Mouse (Mus musculus) kidney, embryonic 16.5 days (tissue): ENCODE results near the gene Meis1. TPM values are rescaled to one million over a fixed set of nuclear protein-coding genes. Genes with fewer than 3 reads are reported as not detected.

Experiments used
- ATAC-seq: fragments of 200-750 bp; cut with Nextera tagmentation; 2 replicates; pipeline ENCODE4 v1.8.0; 2017; ENCODE audit warnings: moderate TSS enrichment; ENCODE audit not compliant: low FRiP score, low TSS enrichment
- H3K27ac ChIP-seq: fragments of 300-500 bp; sonication (generic); 2 replicates; pipeline ENCODE4 v1.5.1; 2014; ENCODE audit warnings: low read length
- H3K27me3 ChIP-seq: fragments of 300-500 bp; sonication (generic); 2 replicates; pipeline ENCODE4 v1.6.1; 2014; ENCODE audit warnings: low read length, control low read depth, mixed read lengths; ENCODE audit not compliant: insufficient read depth
- H3K36me3 ChIP-seq: fragments of 300-500 bp; sonication (generic); 2 replicates; pipeline ENCODE4 v1.6.1; 2014; ENCODE audit warnings: low read length, control low read depth, mixed read lengths; ENCODE audit not compliant: insufficient read depth
- H3K4me1 ChIP-seq: fragments of 300-500 bp; sonication (generic); 2 replicates; pipeline ENCODE4 v1.6.1; 2014; ENCODE audit warnings: low read length, control low read depth, mixed read lengths; ENCODE audit not compliant: insufficient read depth
- H3K4me2 ChIP-seq: fragments of 300-500 bp; sonication (generic); replicated peaks from 2 replicates; pipeline ENCODE4 v1.6.1; 2014; ENCODE audit warnings: low read depth, low read length
- H3K4me3 ChIP-seq: fragments of 300-500 bp; sonication (generic); 2 replicates; pipeline ENCODE4 v1.5.1; 2014; ENCODE audit warnings: mild to moderate bottlenecking, low read length
- H3K9ac ChIP-seq: fragments of 300-500 bp; sonication (generic); replicated peaks from 2 replicates; pipeline ENCODE4 v1.6.1; 2014; ENCODE audit warnings: low read length
- H3K9me3 ChIP-seq: fragments of 300-500 bp; sonication (generic); 2 replicates; pipeline ENCODE4 v1.6.1; 2016; ENCODE audit warnings: low read length, control low read depth
- WGBS: fragments of 180-500 bp; shearing (Covaris S2); extraction: QIAGEN DNeasy Blood & Tissue Kit; methylation state at CpG from one replicate; pipeline ENCODE4 v1.1.7; 2014; 5-methylcytosine and 5-hydroxymethylcytosine counted together
- polyA plus RNA-seq: library from polyadenylated mRNA; unstranded; fragments of >200 nt; fragmentation: Nextera tagmentation; extraction: Ambion mirVana; gene quantifications from 2 replicates; pipeline ENCODE4 v1.2.1, GENCODE M21; 2015

The Meis1 gene
- polyA plus RNA-seq, 1 experiment from 2014 or later = 124 TPM

DNA sequence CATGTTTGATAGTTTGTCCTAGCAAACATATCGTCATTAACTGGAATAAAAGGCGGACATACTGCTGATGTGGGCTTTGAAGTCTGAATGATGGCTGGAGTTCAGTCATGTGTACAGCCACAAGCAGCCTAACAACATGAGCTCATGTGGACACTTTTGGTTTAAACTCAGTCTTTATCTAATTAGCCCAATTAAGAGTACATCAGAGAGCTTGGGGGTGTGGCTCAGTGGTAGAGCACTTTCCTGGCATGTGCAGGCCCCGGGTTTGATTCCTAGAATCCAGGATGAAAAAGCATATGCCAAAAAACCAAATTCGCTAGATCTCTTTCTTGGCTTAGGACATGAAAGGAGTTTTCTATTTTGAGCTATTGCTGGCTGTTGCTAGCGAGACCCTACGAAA lies 83.9 kb downstream of the Meis1 start:
- H3K9ac ChIP-seq = no peak overlapping the region
- H3K9me3 ChIP-seq = no peaks in the 10 kb centered on the region
- no peaks in the 10 kb centered on the region for H3K27me3 ChIP-seq
- peaks cover 7% of the 10 kb centered on the region; the same call in 1 of the 2 replicates for H3K4me1 ChIP-seq
- 79% methylated on average over 6 of the region's 6 CpGs for WGBS
- H3K36me3 ChIP-seq = 0 out of 2 replicates have a peak, but pooled peaks cover 11% of the 10 kb centered on the region
- no peak for ATAC-seq
- H3K4me3 ChIP-seq = no peak overlapping the region
- no peak overlapping the region for H3K4me2 ChIP-seq
- H3K27ac ChIP-seq = no peak overlapping the region

DNA sequence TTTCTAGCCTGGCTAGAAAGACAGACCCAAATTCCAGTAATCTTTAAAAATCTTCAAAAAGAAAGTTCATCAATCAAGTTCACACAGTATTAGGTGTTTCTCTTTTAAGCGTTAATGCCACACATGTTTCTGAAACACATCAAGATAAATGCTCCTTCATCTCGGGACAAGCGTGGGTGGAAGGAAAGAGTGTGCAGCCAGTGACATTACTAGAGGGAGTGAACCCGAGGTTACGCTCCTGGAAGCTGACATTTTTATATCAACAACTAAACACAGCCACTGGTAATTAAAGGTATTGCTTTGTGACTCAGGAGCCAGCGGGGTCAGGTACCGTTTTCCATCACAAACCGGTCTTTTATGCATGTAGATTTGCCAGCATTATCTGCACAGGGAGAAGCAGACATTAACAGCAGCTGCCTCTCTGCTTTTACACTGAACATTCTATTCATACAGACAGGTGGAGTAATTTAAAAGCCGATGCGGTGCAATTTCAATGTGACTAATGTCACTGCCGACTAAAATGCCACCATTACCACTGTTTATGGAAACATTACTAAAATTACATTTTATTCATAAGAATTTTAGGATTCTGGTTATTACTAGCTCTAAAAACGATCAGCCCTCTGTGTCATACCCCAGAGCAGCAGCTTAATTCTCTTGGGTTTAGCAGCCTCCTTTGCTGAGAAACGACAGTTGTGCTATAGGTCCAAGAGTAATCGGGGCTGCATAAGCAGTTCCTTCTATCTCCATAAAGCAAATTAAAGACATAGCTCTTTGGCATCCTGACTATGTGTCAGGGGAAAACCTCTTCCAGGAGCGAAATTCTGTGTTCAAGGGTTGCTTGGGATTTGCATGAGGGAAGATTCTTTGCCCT lies 87.5 kb downstream of the Meis1 start:
- peaks cover 7% of the 10 kb centered on the region; the same call in 1 of the 2 replicates for H3K4me1 ChIP-seq
- H3K9ac ChIP-seq = no peak overlapping the region
- no peaks in the 10 kb centered on the region for H3K9me3 ChIP-seq
- H3K27me3 ChIP-seq = no peaks in the 10 kb centered on the region
- H3K4me2 ChIP-seq = no peak overlapping the region
- 37% methylated on average over 15 of the region's 15 CpGs for WGBS
- 0 out of 2 replicates have a peak, but pooled peaks cover 5% of the 10 kb centered on the region for H3K36me3 ChIP-seq
- ATAC-seq = no peak
- H3K4me3 ChIP-seq = no peak overlapping the region
- no peak overlapping the region for H3K27ac ChIP-seq

DNA sequence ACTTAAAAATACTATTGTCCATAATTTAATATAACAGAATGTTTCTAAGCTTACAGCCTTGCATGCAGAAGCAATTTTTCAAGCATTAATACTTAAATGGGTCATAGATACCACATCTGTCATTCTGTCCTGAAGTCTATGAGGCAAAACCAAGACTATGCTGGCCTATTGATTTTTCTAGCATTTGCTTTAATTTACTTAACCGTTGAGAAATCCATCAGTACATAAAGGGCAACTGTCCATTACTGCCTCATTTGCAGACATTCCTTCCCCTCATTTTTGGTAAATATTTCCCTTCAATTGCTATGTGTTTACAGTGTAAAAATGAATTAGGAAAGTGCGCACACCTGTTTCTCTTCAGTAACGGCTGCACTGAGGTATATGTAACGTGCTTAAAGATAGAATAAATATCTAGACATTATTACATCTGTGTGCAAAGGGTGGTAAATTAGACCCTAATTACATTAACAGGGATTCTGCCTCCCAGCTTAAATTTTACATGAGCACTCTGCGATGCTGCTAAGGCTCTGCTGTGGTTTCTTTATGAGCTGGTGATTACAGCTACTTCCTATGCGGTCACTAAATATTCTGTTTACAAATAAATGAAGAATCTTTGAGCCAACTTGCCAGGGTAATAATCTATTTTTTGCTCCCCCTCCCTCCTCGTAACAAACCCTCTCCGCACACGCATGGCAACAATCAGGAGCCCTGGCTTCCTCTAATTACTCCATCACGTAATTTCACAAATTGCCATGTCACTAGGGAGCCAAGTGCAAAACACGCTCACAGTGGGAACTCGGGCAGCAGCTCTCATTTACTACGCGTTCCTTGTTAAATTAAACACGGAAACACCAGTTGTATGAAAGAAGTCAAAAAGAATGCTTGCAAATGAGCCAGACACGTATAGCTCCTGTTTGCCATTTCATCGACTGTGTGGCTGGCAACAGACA lies 88.7 kb downstream of the Meis1 start:
- Histone ChIP-seq H3K27ac (no peak overlapping the region), H3K9me3 (no peaks in the 10 kb centered on the region), H3K9ac (no peak overlapping the region), H3K4me1 (peaks cover 7% of the 10 kb centered on the region; the same call in 1 of the 2 replicates), H3K36me3 (0 out of 2 replicates have a peak, but pooled peaks cover 5% of the 10 kb centered on the region), H3K4me2 (no peak overlapping the region), H3K4me3 (no peak overlapping the region), H3K27me3 (no peaks in the 10 kb centered on the region)
- WGBS = 84% methylated on average over 17 of the region's 17 CpGs
- no peak for ATAC-seq

DNA sequence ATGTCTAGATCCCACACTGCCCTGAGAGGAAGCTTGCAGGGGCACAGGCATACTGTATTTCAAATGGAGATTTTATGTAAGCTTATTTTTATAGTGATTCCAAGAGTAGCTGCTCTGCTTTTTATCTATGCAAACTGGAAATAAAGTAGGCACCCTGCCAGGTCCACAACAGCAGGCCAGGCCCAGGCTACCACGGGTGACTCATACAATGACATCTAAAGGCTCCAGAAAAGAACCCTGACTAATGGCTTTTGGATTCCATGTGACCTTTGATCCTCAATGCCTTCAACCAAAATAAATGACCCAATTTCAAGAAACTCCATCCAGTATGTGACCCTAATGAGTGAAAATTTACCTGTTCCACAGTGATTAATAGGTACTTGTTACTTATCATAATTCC lies 91.4 kb downstream of the Meis1 start:
- Histone ChIP-seq H3K9me3 (no peaks in the 10 kb centered on the region), H3K27ac (no peak overlapping the region), H3K27me3 (no peaks in the 10 kb centered on the region), H3K4me2 (no peak overlapping the region), H3K4me1 (peaks cover 7% of the 10 kb centered on the region; the same call in 1 of the 2 replicates), H3K9ac (no peak overlapping the region), H3K4me3 (no peak overlapping the region), H3K36me3 (no peaks in the 10 kb centered on the region)
- WGBS = 4% methylated on average over 1 of the region's 1 CpGs
- no peak for ATAC-seq

DNA sequence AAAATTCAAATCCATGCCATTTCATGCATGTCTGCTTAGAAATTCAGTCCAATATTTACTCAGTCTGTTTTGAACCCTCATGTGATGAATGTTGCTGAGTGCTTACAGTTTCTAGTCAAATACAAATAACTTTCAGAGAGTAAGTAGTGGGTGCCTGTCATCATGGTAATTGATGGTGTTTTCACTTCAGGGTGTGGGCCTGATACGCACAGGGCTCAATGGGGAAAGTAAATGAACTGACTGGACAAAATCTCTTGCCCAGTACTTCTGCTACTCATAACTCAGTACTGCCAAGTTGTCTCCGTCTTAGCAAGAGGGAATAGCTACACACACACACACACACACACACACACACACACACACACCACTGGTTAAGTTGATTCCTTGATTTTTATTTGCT lies 92.0 kb downstream of the Meis1 start:
- Histone ChIP-seq H3K4me1 (peaks cover 7% of the 10 kb centered on the region; the same call in 1 of the 2 replicates), H3K27me3 (no peaks in the 10 kb centered on the region), H3K4me2 (no peak overlapping the region), H3K9ac (no peak overlapping the region), H3K36me3 (no peaks in the 10 kb centered on the region), H3K4me3 (no peak overlapping the region), H3K9me3 (no peaks in the 10 kb centered on the region), H3K27ac (no peak overlapping the region)
- WGBS = 65% methylated on average over 2 of the region's 2 CpGs
- ATAC-seq = no peak

DNA sequence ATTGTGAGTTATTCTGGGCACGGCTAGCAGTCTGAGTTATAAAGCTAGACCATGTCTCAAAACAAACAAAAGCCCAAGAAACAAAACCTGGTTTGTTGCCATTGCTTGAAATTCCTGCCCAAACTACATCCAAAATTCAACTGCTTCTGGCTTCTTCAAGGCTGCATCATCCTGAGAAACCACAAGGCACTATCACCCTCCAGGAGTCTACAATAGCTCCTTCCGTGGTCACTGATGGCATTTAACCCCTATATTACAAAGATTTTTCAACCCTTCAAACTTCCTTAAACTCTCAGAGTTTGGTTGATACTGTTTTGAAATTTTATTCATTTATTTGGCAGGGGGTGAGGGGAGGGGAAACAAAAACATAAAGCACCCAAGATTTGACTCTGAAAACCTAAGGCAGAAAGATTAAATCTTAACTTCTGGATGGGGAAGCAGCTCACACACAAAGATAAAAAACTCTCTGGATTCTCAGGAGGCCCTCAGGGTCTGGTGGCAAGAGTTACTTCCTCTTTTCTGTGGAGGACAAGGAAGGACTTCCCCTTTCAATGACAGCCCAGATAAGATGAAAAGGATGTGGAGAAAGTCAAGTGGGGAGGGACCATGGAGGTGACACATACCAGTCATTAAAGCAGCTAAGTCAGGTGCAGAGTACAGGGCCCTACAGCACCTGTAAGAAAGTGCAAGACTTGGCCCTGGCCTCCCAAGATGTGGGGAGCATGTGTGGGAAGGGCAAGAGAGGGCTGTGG lies 94.0 kb downstream of the Meis1 start:
- Histone ChIP-seq H3K27me3 (no peaks in the 10 kb centered on the region), H3K9me3 (no peaks in the 10 kb centered on the region), H3K4me3 (no peak overlapping the region), H3K27ac (no peak overlapping the region), H3K4me1 (no peaks in the 10 kb centered on the region; the same call in 1 of the 2 replicates), H3K9ac (no peak overlapping the region), H3K4me2 (no peak overlapping the region), H3K36me3 (no peaks in the 10 kb centered on the region)
- WGBS = 78% methylated on average over 2 of the region's 2 CpGs
- no peak for ATAC-seq

DNA sequence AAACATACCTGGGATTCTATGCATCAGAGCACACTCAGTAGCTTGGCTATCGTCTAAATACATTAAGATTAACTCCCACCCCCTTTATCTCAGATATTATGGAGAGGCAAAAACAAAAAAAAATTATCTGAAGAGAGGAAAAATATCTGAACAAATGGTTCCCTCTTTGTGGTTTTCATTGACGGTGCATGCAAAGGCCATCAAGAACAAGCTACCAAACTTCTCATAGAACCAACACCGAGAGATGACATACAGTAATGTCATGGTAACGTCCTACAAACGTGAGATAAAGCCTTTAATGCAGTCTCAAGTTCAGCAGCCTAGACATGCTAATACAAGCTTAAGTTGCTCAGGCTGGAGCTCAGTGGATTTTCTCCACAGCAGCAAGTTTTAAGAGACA lies 95.5 kb downstream of the Meis1 start:
- Histone ChIP-seq H3K9ac (no peak overlapping the region), H3K4me2 (no peak overlapping the region), H3K27me3 (no peaks in the 10 kb centered on the region), H3K36me3 (no peaks in the 10 kb centered on the region), H3K27ac (no peak overlapping the region), H3K4me3 (no peak overlapping the region), H3K9me3 (no peaks in the 10 kb centered on the region), H3K4me1 (no peaks in the 10 kb centered on the region; the same call in 1 of the 2 replicates)
- WGBS = 89% methylated on average over 5 of the region's 5 CpGs
- ATAC-seq = no peak

DNA sequence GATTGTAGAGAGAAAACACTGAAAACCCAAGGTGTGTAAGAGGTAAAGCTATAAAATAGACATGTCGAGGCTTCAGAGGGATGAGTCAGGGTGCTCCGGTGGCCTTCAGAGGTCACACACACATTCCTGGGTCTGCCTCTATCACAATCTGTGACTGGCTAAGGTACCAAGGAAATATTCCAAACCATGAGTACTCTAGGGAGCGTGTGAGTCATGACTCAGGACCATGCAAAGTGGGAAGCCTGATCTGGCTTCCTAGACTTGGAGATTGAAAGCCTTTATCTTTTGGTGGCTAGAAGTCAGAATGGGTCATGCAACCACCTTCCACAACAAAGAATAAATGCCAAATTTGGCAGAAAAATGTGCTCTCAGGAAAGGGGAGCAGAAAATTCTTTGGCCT lies 98.1 kb downstream of the Meis1 start:
- H3K27me3 ChIP-seq = no peaks in the 10 kb centered on the region
- no peaks in the 10 kb centered on the region for H3K9me3 ChIP-seq
- no peak overlapping the region for H3K27ac ChIP-seq
- WGBS = 80% methylated on average over 3 of the region's 3 CpGs
- no peak overlapping the region for H3K4me2 ChIP-seq
- no peak for ATAC-seq
- H3K4me3 ChIP-seq = no peak overlapping the region
- H3K36me3 ChIP-seq = no peaks in the 10 kb centered on the region
- H3K4me1 ChIP-seq = 0 out of 2 replicates have a peak, but pooled peaks cover 4% of the 10 kb centered on the region
- no peak overlapping the region for H3K9ac ChIP-seq

DNA sequence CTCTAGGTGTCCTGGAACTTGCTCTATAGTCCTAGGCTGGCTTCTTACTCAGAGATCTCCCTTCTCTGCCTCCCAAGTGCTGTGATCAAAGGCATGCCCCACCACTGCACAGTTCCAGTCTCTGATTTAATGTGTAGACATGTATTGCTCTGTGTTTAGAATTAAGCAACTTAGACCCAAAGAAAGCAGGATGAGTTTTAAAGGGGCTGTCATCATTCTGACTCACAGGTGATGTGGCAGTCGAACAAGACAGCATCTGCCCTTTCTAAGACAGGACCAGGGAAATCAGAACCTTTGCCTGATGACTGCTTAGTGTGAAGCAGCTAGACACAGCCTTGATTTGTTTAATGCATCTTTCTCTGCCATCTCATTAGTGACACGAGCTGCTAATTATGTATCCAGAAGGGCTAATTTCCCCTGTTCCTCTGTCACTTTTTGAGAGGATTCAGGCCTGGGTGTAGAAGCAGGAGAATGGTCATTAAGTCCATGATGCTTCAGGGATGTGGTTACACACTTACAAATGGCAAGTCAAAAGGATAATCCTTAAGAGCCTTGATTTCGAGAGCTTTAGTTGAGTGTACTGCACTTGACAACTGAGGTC lies 99.5 kb downstream of the Meis1 start:
- Histone ChIP-seq H3K9ac (no peak overlapping the region), H3K4me2 (no peak overlapping the region), H3K27me3 (no peaks in the 10 kb centered on the region), H3K27ac (no peak overlapping the region), H3K9me3 (no peaks in the 10 kb centered on the region), H3K4me3 (no peak overlapping the region), H3K36me3 (no peaks in the 10 kb centered on the region), H3K4me1 (0 out of 2 replicates have a peak, but pooled peaks cover 4% of the 10 kb centered on the region)
- no peak for ATAC-seq
- WGBS = 70% methylated on average over 3 of the region's 3 CpGs
